Comparison of ENCODE assay signal across 8 mouse cellular contexts in the genomic region with DNA sequence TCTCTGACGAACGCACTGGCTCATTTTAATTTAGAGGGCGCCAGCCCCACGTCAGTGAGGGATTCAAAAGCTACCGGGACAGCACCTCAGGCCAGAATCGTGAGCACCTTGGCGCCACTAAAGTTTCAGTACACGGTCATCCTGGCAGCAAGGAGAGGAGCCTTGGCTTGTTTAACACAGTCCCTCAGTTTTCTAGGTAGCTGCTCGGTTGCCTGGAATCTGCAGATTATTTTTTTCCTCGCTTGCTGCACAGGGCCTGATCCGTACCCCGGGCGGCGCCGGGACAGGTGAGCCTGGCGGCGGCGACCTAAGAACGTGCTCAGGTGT. TPM values are rescaled to one million over a fixed set of nuclear protein-coding genes. Genes with fewer than 3 reads are reported as not detected.
DNase-seq lines count a peak whose midpoint lies in the region; ATAC-seq lines count a peak whose summit lies in the region.

No protein-coding gene starts in this region.

- no peaks in the 10 kb centered on the region for H3K36me3 ChIP-seq in limb, embryonic 15.5 days
- no peaks in the 10 kb centered on the region for H3K36me3 ChIP-seq in stomach, embryonic 14.5 days (ENCODE audit: control insufficient read depth, insufficient read depth, low read length)

- H3K4me3 ChIP-seq in limb, embryonic 15.5 days = peak overlapping the region; percentile 56
- H3K4me3 ChIP-seq in stomach, embryonic 14.5 days (ENCODE audit: low read depth, low read length) = peak overlapping the region; percentile 62

- peak overlapping the region; percentile 33; the same call in 1 of the 2 replicates for H3K9ac ChIP-seq in limb, embryonic 15.5 days
- peak overlapping the region; percentile 34; the same call in 1 of the 2 replicates for H3K9ac ChIP-seq in stomach, embryonic 14.5 days (replicated peaks; ENCODE audit: low read depth, low read length)

- peaks cover 52% of the 10 kb centered on the region for H3K27me3 ChIP-seq in limb, embryonic 15.5 days
- H3K27me3 ChIP-seq in stomach, embryonic 14.5 days (ENCODE audit: control insufficient read depth, insufficient read depth, low read length) = 0 out of 2 replicates have a peak, but pooled peaks cover 8% of the 10 kb centered on the region

- H3K4me1 ChIP-seq in limb, embryonic 15.5 days = peaks cover 17% of the 10 kb centered on the region
- H3K4me1 ChIP-seq in stomach, embryonic 14.5 days (ENCODE audit: control insufficient read depth, insufficient read depth, low read length) = no peaks in the 10 kb centered on the region

- H3K9me3 ChIP-seq in limb, embryonic 15.5 days = no peaks in the 10 kb centered on the region
- no peaks in the 10 kb centered on the region for H3K9me3 ChIP-seq in stomach, embryonic 14.5 days (ENCODE audit: control insufficient read depth, low read depth, low read length)

- no peak for ATAC-seq in limb, embryonic 15.5 days (ENCODE audit: insufficient number of reproducible peaks, low FRiP score, low TSS enrichment, low read depth)
- no peak for ATAC-seq in stomach, embryonic 14.5 days (ENCODE audit: insufficient number of reproducible peaks, insufficient read depth, low FRiP score, low read depth)
- ATAC-seq in cerebellum, adult (ENCODE audit: insufficient number of reproducible peaks, low FRiP score, low TSS enrichment) = no peak

- H3K4me2 ChIP-seq in limb, embryonic 15.5 days = peak overlapping the region; percentile 97
- H3K4me2 ChIP-seq in stomach, embryonic 14.5 days (replicated peaks; ENCODE audit: low read depth, low read length) = peak overlapping the region; percentile 98

- H3K27ac ChIP-seq in limb, embryonic 15.5 days = no peak overlapping the region
- no peak overlapping the region for H3K27ac ChIP-seq in stomach, embryonic 14.5 days (ENCODE audit: low read length)

- DNase-seq in cerebellum, adult 9-11 months = peak; percentile 1
- DNase-seq in cerebellum, adult 9-10 months = no peak
- peak; percentile 44 to 48 for DNase-seq in right cerebral cortex, adult 2 months (ENCODE audit: low spot score in 2 of 2)
- no peak for DNase-seq in right cerebral cortex, postnatal 4 days
- DNase-seq in spleen, postnatal 36 days (ENCODE audit: low spot score in 2 of 2) = no peak

- WGBS in limb, embryonic 15.5 days = 3% methylated on average over 19 of the region's 19 CpGs
- 2% methylated on average over 19 of the region's 19 CpGs for WGBS in stomach, embryonic 14.5 days

RNA-seq across cellular contexts. Expression of a gene that starts 28.4 kb away (rescaled TPM):
- polyA plus RNA-seq in limb, embryonic 15.5 days (2015; fragmentation: Nextera tagmentation; extraction: Ambion mirVana) = 1.9 TPM in 2 replicates
- polyA plus RNA-seq in stomach, embryonic 14.5 days (2014; fragmentation: Nextera tagmentation; extraction: Ambion mirVana) = 1.4 TPM in 2 replicates

Comparison
In these comparisons a context has a peak if more than half of its experiments do, and no peak if none do; other contexts are left out.
1. DNase-seq: peak in cerebellum, adult 9-11 months (single experiment) and right cerebral cortex, adult 2 months (2 of 2); none in cerebellum, adult 9-10 months (single experiment), right cerebral cortex, postnatal 4 days (single experiment) and spleen, postnatal 36 days (0 of 2).